Mouse (Mus musculus) layer of hippocampus, postnatal 25 days (tissue): ENCODE results near the gene Inip. TPM values are rescaled to one million over a fixed set of nuclear protein-coding genes. Genes with fewer than 3 reads are reported as not detected.

Experiments used
- DNase-seq, 2 experiments: peaks; one replicate each; pipeline ENCODE4 v3.0.0; 2022; ENCODE audit warnings: mixed read lengths in 2 of 2, low spot score in 1 of 2; ENCODE audit errors: extremely low spot score in 1 of 2
- total RNA-seq, 2 experiments: library from RNA; stranded (reverse); gene quantifications; 2 replicates each; pipeline ENCODE4 v1.2.3; 2021

Inip gene
- total RNA-seq, 2 experiments from 2014 or later: 25.2 to 25.6 TPM

- DNase-seq: no peak
Observed at GRCm38 (mm10) chr4:59780568-59780967, 20.8 kb downstream of the Inip start.

GRCm38 (mm10) chr4:59777828-59778227, 23.6 kb downstream of the Inip start:
- no peak for DNase-seq

GRCm38 (mm10) chr4:59772171-59772879, 29.1 kb downstream of the Inip start:
- no peak for DNase-seq

- no peak for DNase-seq
Observed at GRCm38 (mm10) chr4:59767717-59768116, 33.7 kb downstream of the Inip start.

GRCm38 (mm10) chr4:59765385-59766005, 35.9 kb downstream of the Inip start:
- DNase-seq: no peak

- DNase-seq: no peak
Observed at GRCm38 (mm10) chr4:59764950-59765349, 36.4 kb downstream of the Inip start.

GRCm38 (mm10) chr4:59761365-59761729, 40.0 kb downstream of the Inip start:
- DNase-seq: no peak

GRCm38 (mm10) chr4:59760636-59761364, 40.6 kb downstream of the Inip start:
- no peak for DNase-seq

GRCm38 (mm10) chr4:59760016-59760415, 41.4 kb downstream of the Inip start:
- no peak for DNase-seq

GRCm38 (mm10) chr4:59757452-59758435, 43.6 kb downstream of the Inip start:
- DNase-seq: no peak

GRCm38 (mm10) chr4:59756332-59757082, 44.9 kb downstream of the Inip start:
- peak in 1 of 2 experiments; percentile 61 for DNase-seq

GRCm38 (mm10) chr4:59753491-59754140, 47.8 kb downstream of the Inip start:
- no peak for DNase-seq

GRCm38 (mm10) chr4:59739882-59740281, 61.5 kb downstream of the Inip start:
- DNase-seq: no peak

- no peak for DNase-seq
Observed at GRCm38 (mm10) chr4:59739321-59739720, 62.1 kb downstream of the Inip start.

GRCm38 (mm10) chr4:59731544-59731943, 69.8 kb downstream of the Inip start:
- no peak for DNase-seq

- no peak for DNase-seq
Observed at GRCm38 (mm10) chr4:59728839-59729238, 72.5 kb downstream of the Inip start.

GRCm38 (mm10) chr4:59727878-59728261, 73.5 kb downstream of the Inip start:
- no peak for DNase-seq

- DNase-seq: no peak
Observed at GRCm38 (mm10) chr4:59727187-59727877, 74.1 kb downstream of the Inip start.

GRCm38 (mm10) chr4:59726501-59726900, 74.9 kb downstream of the Inip start:
- no peak for DNase-seq
